18 mouse cellular contexts compared by ENCODE assay signal in genomic region chr12:105102901-105103300, GRCm38 (mm10). TPM values are rescaled to one million over a fixed set of nuclear protein-coding genes. Genes with fewer than 3 reads are reported as not detected.
DNase-seq lines count a peak whose midpoint lies in the region; ATAC-seq and TF ChIP-seq lines count a peak whose summit lies in the region.
"Had no signal": no experiment of that assay in that cellular context is flagged by ENCODE, and none has a peak within 500 bp of the region (broad histone marks: within the 10 kb centered on the region; RNA-seq: fewer than 3 reads in every experiment).

No protein-coding gene starts in this region.

- TF ChIP-seq CTCF in stomach, postnatal 0 days (IDR thresholded peaks at IDR 0.05; ENCODE audit: low read depth): no peak

- no peak overlapping the region for H3K4me3 ChIP-seq in hindbrain, embryonic 14.5 days (replicated peaks; ENCODE audit: low read length)
- H3K4me3 ChIP-seq in neural tube, embryonic 14.5 days (ENCODE audit: low read depth, low read length): no peak overlapping the region
- H3K4me3 ChIP-seq in stomach, postnatal 0 days (ENCODE audit: low read depth, low read length): no peak overlapping the region

- H3K9ac ChIP-seq in hindbrain, embryonic 14.5 days: no peak overlapping the region
- no peak overlapping the region for H3K9ac ChIP-seq in neural tube, embryonic 14.5 days (replicated peaks; ENCODE audit: low read depth, low read length)
- H3K9ac ChIP-seq in stomach, postnatal 0 days (ENCODE audit: low read length): no peak overlapping the region

- 33% methylated on average over 8 of the region's 8 CpGs for WGBS in hindbrain, embryonic 14.5 days
- WGBS in neural tube, embryonic 14.5 days: 42% methylated on average over 8 of the region's 8 CpGs
- 39% methylated on average over 8 of the region's 8 CpGs for WGBS in stomach, postnatal 0 days

- peak overlapping the region; percentile 9; the same call in 1 of the 2 replicates for H3K4me2 ChIP-seq in hindbrain, embryonic 14.5 days (replicated peaks)
- no peak overlapping the region for H3K4me2 ChIP-seq in neural tube, embryonic 14.5 days (ENCODE audit: low read depth, low read length)
- no peak overlapping the region for H3K4me2 ChIP-seq in stomach, postnatal 0 days (replicated peaks; ENCODE audit: low read depth)

- TF ChIP-seq EP300 in stomach, postnatal 0 days (optimal IDR thresholded peaks at IDR 0.05): no peak

- H3K4me1 ChIP-seq in hindbrain, embryonic 14.5 days (replicated peaks; ENCODE audit: control insufficient read depth, insufficient read depth, low read length): peaks cover 30% of the 10 kb centered on the region
- peaks cover 8% of the 10 kb centered on the region; the same call in 1 of the 2 replicates for H3K4me1 ChIP-seq in neural tube, embryonic 14.5 days (ENCODE audit: control insufficient read depth, insufficient read depth, low read length)
- H3K4me1 ChIP-seq in stomach, postnatal 0 days (replicated peaks; ENCODE audit: control insufficient read depth, insufficient read depth): no peaks in the 10 kb centered on the region

- peak overlapping the region; percentile 72 for H3K27ac ChIP-seq in hindbrain, embryonic 14.5 days
- H3K27ac ChIP-seq in neural tube, embryonic 14.5 days (ENCODE audit: low read depth, low read length): no peak overlapping the region
- H3K27ac ChIP-seq in stomach, postnatal 0 days (replicated peaks): no peak overlapping the region

- no peaks in the 10 kb centered on the region for H3K36me3 ChIP-seq in hindbrain, embryonic 14.5 days (replicated peaks; ENCODE audit: control insufficient read depth, insufficient read depth)
- H3K36me3 ChIP-seq in neural tube, embryonic 14.5 days (ENCODE audit: control insufficient read depth, insufficient read depth, low read length): no peaks in the 10 kb centered on the region
- H3K36me3 ChIP-seq in stomach, postnatal 0 days (ENCODE audit: control insufficient read depth, insufficient read depth, low read length): no peaks in the 10 kb centered on the region

- no peaks in the 10 kb centered on the region for H3K9me3 ChIP-seq in hindbrain, embryonic 14.5 days (ENCODE audit: control insufficient read depth, low read length)
- H3K9me3 ChIP-seq in neural tube, embryonic 14.5 days (ENCODE audit: control insufficient read depth, low read length): no peaks in the 10 kb centered on the region
- H3K9me3 ChIP-seq in stomach, postnatal 0 days (ENCODE audit: control insufficient read depth, low read length): no peaks in the 10 kb centered on the region

- H3K27me3 ChIP-seq in hindbrain, embryonic 14.5 days (ENCODE audit: control insufficient read depth, insufficient read depth, low read length): no peaks in the 10 kb centered on the region
- no peaks in the 10 kb centered on the region for H3K27me3 ChIP-seq in neural tube, embryonic 14.5 days (ENCODE audit: control insufficient read depth, insufficient read depth, low read length)
- no peaks in the 10 kb centered on the region for H3K27me3 ChIP-seq in stomach, postnatal 0 days (ENCODE audit: control insufficient read depth, insufficient read depth, low read length)

- DNase-seq in layer of hippocampus, adult 11-12 months (ENCODE audit: low spot score): peak; percentile 16
- no peak for DNase-seq in layer of hippocampus, postnatal 10 days (ENCODE audit: low spot score in 2 of 2)
- peak; percentile 64 for DNase-seq in brain, embryonic 18.5 days (ENCODE audit: low read depth, low spot score)
- DNase-seq in hindbrain, embryonic 14.5 days (ENCODE audit: low spot score): peak; percentile 56
- no peak for DNase-seq in urinary bladder, adult 18-20 months (ENCODE audit: low spot score in 2 of 2)
- DNase-seq in stomach, postnatal 0 days (ENCODE audit: low spot score): no peak
- no peak for DNase-seq in ovary, postnatal 14 days (ENCODE audit: low spot score)
- DNase-seq: heart, postnatal 4 days; liver had no signal

- ATAC-seq in hindbrain, embryonic 14.5 days (ENCODE audit: low FRiP score): peak; percentile 81
- ATAC-seq in neural tube, embryonic 14.5 days (ENCODE audit: low read depth): peak; percentile 47; the same call in 1 of the 2 replicates
- no peak for ATAC-seq in stomach, postnatal 0 days (ENCODE audit: low FRiP score, low TSS enrichment)
- ATAC-seq: CD4-positive, CD25-positive, alpha-beta regulatory T cell, adult 4 months; Patski had no signal

RNA-seq across cellular contexts. Expression of gene Tcl1b2, which starts 42.9 kb away (rescaled TPM):
- not detected for total RNA-seq in layer of hippocampus, postnatal 10 days (2021)
- not detected in 2 replicates for polyA plus RNA-seq in hindbrain, embryonic 14.5 days (2014; fragmentation: Nextera tagmentation; extraction: Ambion mirVana)
- polyA plus RNA-seq in neural tube, embryonic 14.5 days (2014; fragmentation: Nextera tagmentation; extraction: Ambion mirVana): not detected in 2 replicates
- polyA plus RNA-seq in stomach, postnatal 0 days (2015; fragmentation: Nextera tagmentation; extraction: Ambion mirVana): not detected in 2 replicates
- total RNA-seq: adrenal gland, adult 18-20 months; heart, postnatal 4 days; layer of hippocampus, postnatal 14 days had no signal
- polyA plus RNA-seq: CD4-positive, CD25-positive, alpha-beta regulatory T cell, adult 4 months; gonadal fat pad, adult 2 months; kidney, embryonic 14.5 days; lung, embryonic 16.5 days; Patski; stomach, embryonic 16.5 days had no signal

RNA-seq across cellular contexts. Expression of gene Tcl1b1, which starts 56.6 kb away (rescaled TPM):
- total RNA-seq in layer of hippocampus, postnatal 10 days (2021): not detected
- not detected in 2 replicates for polyA plus RNA-seq in hindbrain, embryonic 14.5 days (2014; fragmentation: Nextera tagmentation; extraction: Ambion mirVana)
- not detected in 2 replicates for polyA plus RNA-seq in neural tube, embryonic 14.5 days (2014; fragmentation: Nextera tagmentation; extraction: Ambion mirVana)
- polyA plus RNA-seq in stomach, postnatal 0 days (2015; fragmentation: Nextera tagmentation; extraction: Ambion mirVana): not detected in 2 replicates
- total RNA-seq: adrenal gland, adult 18-20 months; heart, postnatal 4 days; layer of hippocampus, postnatal 14 days had no signal
- polyA plus RNA-seq: CD4-positive, CD25-positive, alpha-beta regulatory T cell, adult 4 months; gonadal fat pad, adult 2 months; kidney, embryonic 14.5 days; lung, embryonic 16.5 days; Patski; stomach, embryonic 16.5 days had no signal

Comparison
In these comparisons a context has a peak if more than half of its experiments do, and no peak if none do; other contexts are left out.
1. DNase-seq: peak in layer of hippocampus, adult 11-12 months (single experiment), brain, embryonic 18.5 days (single experiment) and hindbrain, embryonic 14.5 days (single experiment); none in layer of hippocampus, postnatal 10 days (0 of 2), urinary bladder, adult 18-20 months (0 of 2), stomach, postnatal 0 days (single experiment) and ovary, postnatal 14 days (single experiment).